Mouse (Mus musculus) telencephalon, adult 2 months (tissue): ENCODE results near the gene Bag1.
A peak's percentile ranks its signal among the peaks of the same experiment; 100 is the strongest.

Source experiments
- DNase-seq: peaks from one replicate; pipeline ENCODE4 v3.0.0-alpha.2; 2011; ENCODE audit warnings: low read depth, low spot score

Bag1 gene

GRCm38 (mm10) chr4:40948160-40948708, at the start of gene Bag1, which contains the start of gene Chmp5:
Bag1 (minus strand) TSS chr4:40948294.
Chmp5 (plus strand) TSS chr4:40948407.
- DNase-seq: peak; percentile 99

GRCm38 (mm10) chr4:40996302-40996701, 48.2 kb upstream of the Bag1 start:
- no peak for DNase-seq

GRCm38 (mm10) chr4:40989633-40990032, 41.5 kb upstream of the Bag1 start:
- no peak for DNase-seq

DNA sequence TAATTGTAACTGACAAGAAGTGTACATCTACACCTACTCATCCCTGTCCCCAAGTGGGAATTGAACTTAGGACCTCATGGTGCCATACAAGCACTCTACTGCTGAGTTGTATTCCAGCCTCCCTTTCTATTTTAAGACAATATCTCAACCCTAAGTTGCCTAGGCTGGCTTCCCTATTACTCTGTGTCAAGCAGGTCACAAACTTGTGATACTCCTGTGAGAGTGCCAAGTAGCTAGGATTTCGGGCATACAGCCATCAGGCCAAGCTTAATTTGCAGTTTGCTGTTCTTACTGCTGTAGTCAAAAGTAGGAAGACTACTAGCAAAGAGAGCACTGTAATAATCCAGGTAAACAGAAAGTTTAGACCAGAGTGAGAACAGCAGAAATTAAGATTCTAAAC, 35.6 kb upstream of the Bag1 start:
- no peak for DNase-seq

GRCm38 (mm10) chr4:40982486-40982885, 34.4 kb upstream of the Bag1 start:
- no peak for DNase-seq

DNA sequence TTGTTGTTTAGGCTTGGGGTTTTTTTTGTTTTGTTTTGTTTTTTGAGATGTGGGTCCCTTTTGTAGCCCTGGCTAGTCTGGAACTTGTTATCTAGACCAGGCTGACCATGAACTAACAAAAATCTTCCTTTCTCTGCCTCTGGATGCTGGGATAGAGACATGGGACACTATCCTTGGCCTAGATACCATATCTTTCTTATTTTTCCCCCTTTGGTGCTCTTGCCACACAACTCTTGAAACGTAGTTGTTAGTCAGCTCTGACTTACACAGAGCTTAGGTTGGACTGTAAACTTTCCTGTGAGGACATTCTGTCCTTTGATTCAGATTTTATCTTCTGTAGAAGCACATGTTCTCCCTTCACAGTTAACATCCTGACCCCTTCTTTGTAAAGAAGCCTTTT, 31.3 kb upstream of the Bag1 start:
- DNase-seq: no peak

DNA sequence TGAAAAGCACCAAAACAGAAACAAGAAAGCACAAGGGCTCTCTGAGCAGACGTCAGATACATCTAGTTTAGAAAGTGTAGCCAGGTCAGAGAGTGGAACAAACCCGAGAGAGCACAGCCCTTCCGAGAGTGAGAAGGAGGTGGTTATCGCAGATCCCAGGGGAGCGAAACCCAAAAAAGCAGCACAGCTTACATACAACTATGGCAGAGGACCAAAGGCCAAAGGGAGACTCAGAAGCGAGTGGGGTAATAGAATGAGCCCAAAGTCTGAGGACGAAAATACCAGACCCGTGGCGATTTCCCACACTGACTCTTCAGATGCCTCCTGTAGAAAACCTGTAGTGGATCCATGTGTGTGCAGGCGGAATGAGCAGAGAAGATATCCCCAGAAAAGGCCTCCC, 28.6 kb upstream of the Bag1 start:
- DNase-seq: no peak

GRCm38 (mm10) chr4:40975678-40976077, 27.6 kb upstream of the Bag1 start:
- no peak for DNase-seq

GRCm38 (mm10) chr4:40974011-40974410, 25.9 kb upstream of the Bag1 start:
- no peak for DNase-seq

DNA sequence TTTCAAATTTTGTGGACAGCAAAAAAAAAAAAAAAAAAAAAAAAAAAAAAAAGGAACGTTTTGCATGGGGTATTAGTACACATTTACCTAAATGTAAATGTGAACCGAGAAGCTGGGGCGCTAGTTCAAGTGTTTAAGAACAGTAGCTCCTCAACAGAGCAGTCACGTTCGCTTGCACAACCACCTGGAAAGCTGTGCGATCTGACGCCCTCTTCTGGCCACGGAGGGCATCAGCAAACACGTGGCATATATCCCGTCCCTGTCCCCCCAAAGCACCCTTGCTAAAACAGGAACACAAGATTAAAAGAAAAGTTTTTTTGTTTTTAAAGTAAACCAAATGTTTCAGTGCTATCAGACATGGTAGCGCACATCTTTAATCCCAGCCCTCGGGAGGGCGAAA, 23.6 kb upstream of the Bag1 start:
- DNase-seq: no peak

GRCm38 (mm10) chr4:40970842-40971701, 23.0 kb upstream of the Bag1 start, which contains the start of gene Nfx1:
Nfx1 (plus strand) TSS chr4:40970906.
- peak; percentile 97 for DNase-seq

DNA sequence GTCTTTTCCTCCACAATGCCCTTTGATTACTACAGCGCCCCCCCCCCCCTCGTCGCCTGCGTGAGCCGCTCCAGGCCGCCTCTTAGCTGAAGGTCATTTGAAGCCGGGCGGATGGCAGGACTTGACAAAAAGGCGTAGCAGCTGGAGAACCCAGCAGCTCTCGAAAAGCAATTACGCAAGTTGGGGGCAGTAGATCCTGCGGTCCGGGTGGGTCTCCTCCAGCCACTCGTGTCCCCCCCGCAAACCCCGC, 22.4 kb upstream of the Bag1 start:
- no peak for DNase-seq

GRCm38 (mm10) chr4:40969781-40970591, 21.9 kb upstream of the Bag1 start:
- no peak for DNase-seq

DNA sequence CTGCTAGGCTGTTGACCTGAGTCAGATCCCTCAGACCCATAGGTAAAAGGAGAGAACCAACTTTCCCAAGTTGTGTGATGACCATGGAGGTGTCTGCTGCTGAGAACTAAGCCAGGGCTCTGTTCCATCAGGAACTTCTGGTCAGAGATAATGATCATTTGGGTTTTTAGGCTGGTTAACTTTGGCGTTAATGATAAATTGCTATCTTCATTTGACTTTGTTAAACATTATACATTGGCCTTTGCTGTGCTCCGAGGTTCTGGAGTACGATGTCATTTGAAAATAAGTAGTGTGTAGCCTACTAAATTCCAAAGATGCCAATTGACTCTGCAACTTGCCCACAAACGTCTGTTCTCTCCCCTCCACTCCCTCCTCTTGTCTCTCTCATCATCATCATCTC, 21.1 kb upstream of the Bag1 start:
- no peak for DNase-seq

DNA sequence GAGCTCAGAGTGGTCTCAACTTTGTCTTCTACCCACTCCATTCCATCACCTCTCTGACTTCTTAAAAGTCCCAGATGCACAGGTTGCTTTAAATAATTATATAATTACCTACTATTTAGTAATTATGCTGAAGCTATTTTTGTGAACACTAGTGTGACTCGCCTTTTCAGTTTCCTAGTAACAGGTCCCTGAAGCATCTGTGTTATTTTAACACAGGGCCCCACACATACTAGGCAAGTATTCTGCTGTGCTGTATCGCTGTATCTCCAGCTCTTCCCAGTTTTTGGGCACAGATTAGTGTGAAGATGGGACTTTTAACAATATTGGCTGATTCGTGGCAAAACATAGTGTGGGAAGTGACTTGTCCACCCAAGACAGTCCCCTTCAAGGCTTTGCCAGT, 15.4 kb upstream of the Bag1 start:
- DNase-seq: peak; percentile 44

DNA sequence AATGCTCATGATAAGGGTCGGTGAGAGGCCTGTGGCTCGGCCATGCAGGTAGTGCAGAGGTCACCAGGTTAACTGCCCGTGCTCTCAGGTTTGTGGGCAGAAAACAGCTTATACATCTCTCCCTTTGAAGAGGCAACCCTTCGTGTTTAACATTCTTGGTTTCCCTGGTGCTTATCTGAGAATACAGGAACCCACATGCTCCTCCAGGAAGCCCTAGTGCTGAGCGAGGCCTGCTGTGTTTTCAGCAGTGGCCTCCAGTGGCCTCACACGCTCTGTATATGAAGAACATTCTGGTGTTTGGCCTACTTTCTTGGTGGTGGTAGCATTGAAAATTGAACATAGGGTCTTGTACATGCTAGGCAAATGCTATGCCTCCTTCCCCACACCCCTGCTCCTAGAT, 7.8 kb upstream of the Bag1 start:
- DNase-seq: no peak

GRCm38 (mm10) chr4:40953521-40953920, 5.4 kb upstream of the Bag1 start:
- DNase-seq: no peak

- no peak for DNase-seq
These were observed 432 bp downstream of the Bag1 start for GRCm38 (mm10) chr4:40947565-40948159.

DNA sequence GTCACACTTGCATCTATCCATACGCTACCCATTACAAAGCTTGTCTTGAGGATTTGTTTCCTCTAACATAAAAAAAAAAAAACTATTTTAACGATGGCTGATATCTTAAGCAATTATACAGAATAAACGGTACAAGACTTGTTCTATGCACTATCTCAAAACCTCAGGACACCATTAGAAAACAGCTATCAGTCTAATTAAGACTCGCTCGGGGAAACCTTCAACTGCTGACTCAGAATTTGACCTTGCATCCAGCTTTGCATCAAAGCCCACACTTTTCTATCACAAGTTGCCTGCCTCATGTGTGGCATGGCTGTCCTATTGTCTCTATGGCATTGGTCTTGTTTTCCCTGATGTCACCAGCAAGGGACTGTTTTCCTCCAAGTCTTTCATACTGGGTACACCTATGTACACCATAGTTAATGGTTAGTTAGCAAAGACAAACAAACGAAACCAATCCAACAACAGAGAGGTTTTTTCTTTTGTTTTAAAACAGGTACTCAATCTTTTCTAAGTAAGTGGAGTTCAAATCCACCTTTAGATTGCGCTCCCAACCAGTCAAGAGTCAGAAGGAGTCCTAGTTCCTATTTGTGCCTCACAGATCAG, 1.5 kb downstream of the Bag1 start:
- DNase-seq: no peak

GRCm38 (mm10) chr4:40943651-40944050, 4.4 kb downstream of the Bag1 start:
- no peak for DNase-seq

GRCm38 (mm10) chr4:40938793-40939192, 9.3 kb downstream of the Bag1 start:
- no peak for DNase-seq
